Mouse (Mus musculus) testis, adult 2 months (tissue): ENCODE measurements around the gene Sh2d4b.

Source experiments
- CTCF ChIP-seq: fragments of 200-500 bp; IDR thresholded peaks from 2 replicates; pipeline ENCODE4 v1.5.1; 2012; ENCODE audit warnings: low read depth, mild to moderate bottlenecking, inconsistent platforms, low read length, moderate library complexity; ENCODE audit not compliant: control insufficient read depth, insufficient read depth, insufficient replicate concordance
- POLR2A ChIP-seq: fragments of 200-500 bp; IDR thresholded peaks from 2 replicates; pipeline ENCODE4 v1.6.1; 2012; ENCODE audit warnings: low read depth, mild to moderate bottlenecking, inconsistent platforms, low read length, moderate library complexity; ENCODE audit not compliant: control insufficient read depth

- no peak for TF ChIP-seq POLR2A
- TF ChIP-seq CTCF: no peak
Measured at GRCm38 (mm10) chr14:40913709-40914108, 20.6 kb upstream of the Sh2d4b start.
